Mouse (Mus musculus) bone marrow macrophage, adult 2 months (primary cell): ENCODE measurements around the gene H3f3a.

ENCODE experiments used
- CTCF ChIP-seq: IDR thresholded peaks from 2 replicates; pipeline ENCODE4 v1.5.1; 2012; ENCODE audit warnings: low read depth, mild to moderate bottlenecking, low read length, moderate library complexity
- POLR2A ChIP-seq: IDR thresholded peaks from 2 replicates; pipeline ENCODE4 v1.6.1; 2012; ENCODE audit warnings: mild to moderate bottlenecking, low read depth, low read length, borderline replicate concordance

DNA sequence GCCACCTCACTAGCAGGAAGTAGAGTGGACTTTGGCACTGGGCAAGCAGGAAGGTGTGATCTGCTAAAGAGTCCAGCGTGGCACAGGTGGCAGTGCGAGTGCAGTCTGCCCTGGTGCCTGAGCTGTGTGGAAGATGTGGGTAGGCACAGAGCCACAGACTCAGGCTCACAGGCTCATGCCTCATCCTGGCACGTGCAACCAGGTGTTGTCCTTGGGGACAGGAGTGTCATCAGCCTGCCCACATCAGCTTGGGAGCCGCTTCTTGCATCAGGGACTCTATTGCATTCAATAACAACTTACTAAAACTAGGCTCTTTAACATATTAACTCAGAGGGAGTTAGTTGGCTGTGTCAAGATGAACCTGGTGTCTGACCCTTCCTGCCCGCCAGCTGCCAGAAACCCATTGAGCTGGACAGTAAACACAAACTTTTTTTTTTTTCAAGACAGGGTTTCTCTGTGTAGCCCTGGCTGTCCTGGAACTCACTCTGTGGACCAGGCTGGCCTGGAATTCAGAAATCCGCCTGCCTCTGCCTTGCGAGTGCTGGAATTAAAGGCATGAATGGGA, 55.7 kb downstream of the H3f3a start:
- no peak for TF ChIP-seq CTCF
- no peak for TF ChIP-seq POLR2A
